Mouse (Mus musculus) adipocyte (in vitro differentiated cells): Measurements from ENCODE around the gene Oas1f.
"Not testable (repeated sequence)": the region's sequence is repeated elsewhere in the genome, so short reads cannot be mapped to it uniquely, and the experiment has no call there.

ENCODE experiments used
- DNase-seq: peaks from one replicate; pipeline ENCODE4 v3.0.0-alpha.2; 2016; ENCODE audit warnings: low spot score

Gene Oas1f

DNA sequence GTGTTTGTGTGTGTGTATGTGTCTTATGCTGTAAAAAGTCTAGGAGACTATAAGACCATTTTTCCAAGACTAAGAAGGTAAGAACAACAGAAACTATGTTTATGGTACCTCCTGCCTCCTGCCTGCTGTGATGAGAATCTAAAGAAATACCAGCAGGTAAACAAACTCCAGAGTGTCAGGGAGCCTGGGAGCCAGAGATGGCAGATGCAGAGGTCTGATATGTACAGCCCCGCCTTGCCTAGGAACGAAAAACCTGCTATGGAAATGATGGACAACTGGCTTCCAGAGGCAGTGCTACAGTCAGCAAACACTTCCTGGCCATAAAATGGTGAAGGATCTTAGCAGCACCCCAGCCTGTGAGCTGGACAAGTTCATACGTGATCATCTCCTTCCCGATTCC lies at the start of gene Oas1f:
Gene Oas1f, plus strand, starts transcription at position 301 of the 400 bp plus-strand sequence.
- DNase-seq, result no peak

DNA sequence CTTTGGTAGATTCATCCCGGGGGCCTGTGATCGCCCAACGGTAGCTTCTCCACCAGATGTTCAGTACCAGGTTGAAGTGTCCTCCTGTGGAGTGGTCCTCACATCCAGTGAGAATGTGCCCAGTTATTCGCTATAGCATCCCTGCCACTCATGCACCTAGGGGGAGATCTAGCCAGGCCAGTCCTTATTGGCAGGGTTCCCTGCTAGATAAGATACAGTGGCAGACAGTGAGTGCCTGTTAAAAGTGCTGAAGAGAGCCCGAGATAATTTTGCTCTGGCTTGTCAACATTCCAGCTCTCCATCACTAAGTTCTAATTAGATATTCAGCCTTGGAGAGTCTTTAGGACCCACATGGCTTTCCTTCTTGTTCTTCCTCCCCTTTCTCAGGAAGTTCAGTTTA lies 49.0 kb upstream of the Oas1f start:
- not testable (repeated sequence) for DNase-seq

DNA sequence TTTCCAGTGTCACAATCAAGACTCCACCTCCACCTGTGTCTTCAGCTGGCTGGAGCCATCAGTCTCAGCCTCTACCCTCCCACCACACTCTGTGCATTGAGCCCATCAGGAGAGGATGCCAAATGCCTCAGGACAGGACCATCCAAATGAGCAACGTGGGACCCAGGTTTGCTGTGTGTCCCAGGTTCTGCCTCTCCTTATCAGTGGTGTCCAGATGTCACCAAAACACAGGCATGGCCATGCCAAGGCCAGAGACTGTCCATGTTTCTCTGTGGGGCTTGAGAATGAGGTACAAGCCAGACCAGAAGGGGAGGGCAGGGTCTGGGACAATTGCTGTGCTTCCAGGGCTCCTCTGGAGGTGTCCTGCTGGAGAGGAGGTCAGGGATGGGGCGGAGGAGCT lies 48.2 kb upstream of the Oas1f start:
- DNase-seq, result not testable (repeated sequence)

DNA sequence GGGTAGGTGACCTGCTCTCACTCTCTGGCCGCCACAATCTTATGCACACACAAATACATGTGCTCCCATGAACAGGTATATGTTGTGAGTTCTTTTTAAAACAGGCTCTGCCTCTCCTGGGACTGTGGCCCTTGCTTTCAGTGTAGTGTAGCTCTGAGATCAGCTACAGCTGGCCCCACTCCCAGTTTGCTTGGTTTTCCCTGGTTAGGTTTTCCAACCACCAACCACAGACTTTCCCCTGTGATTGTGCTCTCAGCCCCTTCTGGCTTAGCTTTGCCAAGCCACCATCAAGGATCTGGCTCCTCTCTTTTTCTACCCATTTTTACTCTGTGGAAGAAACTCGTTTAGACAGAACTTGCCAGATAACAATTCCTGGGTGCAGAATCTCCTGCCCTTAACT lies 43.6 kb upstream of the Oas1f start:
- DNase-seq, result no peak

DNA sequence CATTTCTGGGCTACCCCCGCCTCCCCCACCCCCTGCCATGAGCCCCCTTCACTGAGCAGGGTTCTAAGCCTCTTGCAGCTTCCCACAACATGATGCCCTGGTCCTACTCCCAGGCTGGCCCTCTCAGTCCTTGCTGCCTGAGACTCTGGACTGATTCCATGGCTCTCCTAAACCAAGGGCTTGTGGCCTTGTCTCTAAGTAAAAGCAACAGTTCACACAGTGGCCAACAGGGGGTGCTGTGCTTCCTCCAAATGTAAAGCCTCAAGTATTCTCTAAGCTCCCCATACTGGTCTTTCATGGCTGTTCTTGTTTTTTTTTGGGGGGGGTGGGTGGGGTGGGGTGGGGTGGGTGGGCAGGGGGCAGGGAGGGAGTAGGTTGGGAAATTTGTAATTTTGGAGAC lies 40.7 kb upstream of the Oas1f start:
- DNase-seq, result peak; percentile 87

DNA sequence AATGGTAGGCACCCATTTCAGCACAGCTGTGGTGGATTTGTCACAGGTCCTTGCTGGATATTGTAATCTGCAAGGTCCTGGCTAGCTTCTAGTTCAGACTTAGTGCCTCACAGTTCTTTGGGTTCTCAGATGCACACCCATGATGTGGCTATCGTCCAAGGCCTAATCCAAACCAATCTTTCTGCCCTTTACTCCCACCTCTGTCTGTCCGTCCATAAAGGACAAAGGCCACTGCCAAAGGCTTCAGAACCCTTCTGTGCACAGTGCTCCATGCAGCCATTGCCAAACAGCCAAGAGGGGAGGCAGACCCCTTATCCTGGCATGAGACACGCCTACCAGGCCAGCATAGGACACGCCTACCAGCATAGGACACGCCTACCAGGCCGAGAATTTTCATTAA lies 38.0 kb upstream of the Oas1f start:
- peak; percentile 23 for DNase-seq

DNA sequence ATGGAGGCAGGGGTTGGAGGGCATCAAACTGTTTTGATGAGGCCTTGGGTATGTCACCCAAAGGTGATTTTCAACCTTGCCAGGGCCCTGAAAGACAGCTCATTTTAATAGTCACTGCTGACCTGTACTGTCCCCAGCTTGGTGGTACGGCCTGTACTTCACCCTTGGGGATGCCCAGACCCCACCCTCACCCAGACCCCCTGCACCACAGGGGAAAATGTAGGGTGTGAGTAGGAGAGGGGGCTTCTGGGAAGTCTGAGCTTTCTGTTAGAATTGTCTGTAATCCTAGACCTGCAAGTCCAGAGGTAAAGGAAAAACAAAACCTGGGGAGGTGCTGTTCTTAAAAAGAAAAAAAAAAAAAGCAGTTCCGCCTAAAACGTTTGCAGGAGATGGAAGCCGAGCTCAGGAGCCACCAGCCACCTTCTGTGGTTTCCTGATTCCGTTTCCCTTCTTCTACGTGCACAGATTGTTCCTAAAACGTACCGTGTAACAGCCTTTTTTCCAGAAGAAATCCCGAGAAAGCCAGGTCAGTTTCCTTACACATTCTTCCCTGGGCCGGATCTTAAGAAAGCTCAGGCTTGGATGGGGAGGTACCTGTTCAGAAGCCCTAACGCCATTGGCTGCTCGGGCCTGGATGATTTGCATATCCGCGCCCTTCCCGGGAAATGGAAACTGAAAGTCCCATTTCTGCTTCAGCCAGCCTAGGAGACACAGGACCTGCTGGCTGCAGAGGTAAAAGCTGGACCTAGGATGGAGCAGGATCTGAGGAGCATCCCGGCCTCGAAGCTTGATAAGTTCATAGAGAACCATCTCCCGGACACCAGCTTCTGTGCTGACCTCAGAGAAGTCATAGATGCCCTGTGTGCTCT lies 35.0 kb upstream of the Oas1f start, which contains the start of gene Oas1c:
Gene Oas1c, minus strand, starts transcription at position 564 of the 869 bp plus-strand sequence.
- peak; percentile 95 for DNase-seq

DNA sequence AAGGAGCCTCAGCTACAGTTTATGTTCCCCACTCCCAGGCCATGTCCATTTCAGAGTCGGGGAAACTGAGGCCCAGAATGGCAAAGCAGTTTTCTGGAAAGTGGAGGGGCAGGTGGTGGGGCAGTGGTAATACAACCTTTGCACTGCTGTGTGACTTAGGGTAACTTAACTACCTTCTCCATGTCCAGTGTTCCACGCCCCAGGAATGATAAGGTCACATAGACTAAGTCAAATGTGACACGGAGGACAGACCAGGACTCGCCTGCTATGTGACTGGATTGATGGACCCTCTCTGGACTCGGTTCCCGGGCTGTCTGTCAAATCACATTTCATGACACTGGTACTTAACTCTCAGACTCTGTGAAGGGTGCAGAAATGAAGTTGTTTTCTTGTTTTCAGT lies 34.1 kb upstream of the Oas1f start:
- DNase-seq, result no peak

DNA sequence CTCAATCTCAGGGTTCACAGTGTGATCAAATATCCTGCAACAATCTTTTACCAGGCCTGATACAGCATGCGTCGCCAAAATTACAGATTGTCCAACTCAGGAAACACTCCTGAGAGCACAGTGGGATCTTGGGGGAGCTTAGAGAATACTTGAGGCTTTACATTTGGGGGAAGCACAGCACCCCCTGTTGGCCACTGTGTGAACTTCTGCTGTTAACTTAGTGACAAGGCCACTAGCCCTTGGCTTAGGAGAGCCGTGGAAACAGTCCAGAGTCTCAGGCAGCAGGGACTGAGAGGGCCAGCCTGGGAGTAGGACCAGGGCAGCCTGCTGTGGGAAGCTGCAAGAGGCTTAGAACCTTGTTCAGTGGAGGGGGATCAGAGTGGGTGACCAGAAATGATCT lies 31.2 kb upstream of the Oas1f start:
- peak; percentile 26 for DNase-seq

DNA sequence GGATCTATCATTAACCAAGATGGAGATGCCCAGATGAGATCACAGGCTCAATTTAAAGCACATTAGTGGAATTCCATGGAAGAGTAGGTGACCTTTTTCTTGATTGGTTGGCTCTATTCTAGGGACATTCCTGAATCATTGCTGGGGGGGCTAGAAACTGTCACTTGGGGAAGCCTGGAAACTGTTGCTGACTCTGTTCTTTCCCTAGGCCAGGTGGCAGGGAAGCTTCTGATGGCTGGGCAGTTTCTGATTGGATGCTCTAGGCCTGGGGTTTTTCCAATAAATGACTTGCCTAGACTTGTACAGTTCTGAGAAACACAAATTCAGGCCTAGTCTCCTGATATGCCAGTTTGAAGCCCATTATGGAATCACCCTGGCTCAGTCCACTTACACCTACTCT lies 28.2 kb upstream of the Oas1f start:
- no peak for DNase-seq

DNA sequence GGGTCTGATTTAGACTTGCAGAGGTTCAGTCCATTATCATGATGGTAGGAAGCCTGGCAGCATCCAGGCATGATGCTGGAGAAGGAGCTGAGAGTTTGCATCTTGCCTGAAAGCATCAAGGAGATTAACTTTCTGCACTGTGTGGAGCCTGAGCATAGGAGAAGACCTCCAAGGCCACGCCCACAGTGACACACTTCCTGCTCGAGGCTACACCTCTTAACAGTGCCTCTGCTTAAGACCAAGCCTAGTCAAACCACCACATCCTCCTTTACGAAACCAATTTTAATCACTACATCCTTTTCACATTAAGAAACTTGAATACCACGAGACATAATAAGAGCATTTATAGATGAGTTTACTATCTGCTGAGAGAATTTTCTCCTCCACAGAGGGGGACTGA lies 16.1 kb upstream of the Oas1f start:
- DNase-seq, result no peak

DNA sequence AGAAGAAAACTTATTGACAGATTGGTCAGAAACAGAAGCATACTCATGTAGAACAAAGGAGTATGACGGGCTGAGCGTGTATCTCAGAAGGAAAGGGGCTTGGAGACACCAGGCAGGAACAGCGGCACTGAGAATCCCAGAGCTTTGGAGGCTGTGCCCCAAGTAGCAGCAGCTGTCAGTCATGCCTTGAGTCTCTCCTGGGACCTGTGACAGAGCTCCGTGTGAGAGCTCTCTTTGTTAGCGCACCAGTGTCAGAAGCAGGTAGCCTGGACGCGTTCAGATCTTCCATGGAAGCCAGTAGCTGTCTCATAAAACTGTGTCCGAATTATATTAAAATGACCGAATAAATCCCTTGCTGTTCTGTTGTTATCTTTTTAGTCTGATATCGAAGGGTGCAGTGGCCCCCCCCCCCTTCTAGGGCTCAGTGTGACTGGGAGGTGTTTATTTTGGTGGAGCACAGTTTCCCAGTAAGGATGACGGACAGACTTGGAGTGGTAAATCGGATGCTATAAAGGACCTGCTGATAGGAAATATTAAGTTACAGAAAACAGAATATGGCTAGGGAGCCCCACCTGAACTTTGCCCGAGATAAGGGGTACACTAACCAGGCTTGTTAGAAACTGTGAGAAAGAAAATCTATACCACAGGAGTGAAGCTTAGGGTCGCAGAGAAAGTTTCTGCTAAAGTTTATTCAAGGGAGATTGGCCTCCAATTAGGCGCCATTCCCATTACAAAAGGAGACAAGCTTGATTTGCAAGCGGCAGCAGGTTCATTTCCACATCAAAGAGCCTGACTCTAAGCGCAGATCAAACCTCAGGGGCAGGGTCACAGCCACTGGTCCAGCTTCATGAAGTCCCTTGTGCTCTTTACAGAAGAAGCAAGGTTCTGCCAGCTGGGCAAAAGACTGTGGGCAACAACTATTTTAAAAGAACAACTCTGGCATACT lies 13.6 kb upstream of the Oas1f start:
- DNase-seq, result peak; percentile 22

DNA sequence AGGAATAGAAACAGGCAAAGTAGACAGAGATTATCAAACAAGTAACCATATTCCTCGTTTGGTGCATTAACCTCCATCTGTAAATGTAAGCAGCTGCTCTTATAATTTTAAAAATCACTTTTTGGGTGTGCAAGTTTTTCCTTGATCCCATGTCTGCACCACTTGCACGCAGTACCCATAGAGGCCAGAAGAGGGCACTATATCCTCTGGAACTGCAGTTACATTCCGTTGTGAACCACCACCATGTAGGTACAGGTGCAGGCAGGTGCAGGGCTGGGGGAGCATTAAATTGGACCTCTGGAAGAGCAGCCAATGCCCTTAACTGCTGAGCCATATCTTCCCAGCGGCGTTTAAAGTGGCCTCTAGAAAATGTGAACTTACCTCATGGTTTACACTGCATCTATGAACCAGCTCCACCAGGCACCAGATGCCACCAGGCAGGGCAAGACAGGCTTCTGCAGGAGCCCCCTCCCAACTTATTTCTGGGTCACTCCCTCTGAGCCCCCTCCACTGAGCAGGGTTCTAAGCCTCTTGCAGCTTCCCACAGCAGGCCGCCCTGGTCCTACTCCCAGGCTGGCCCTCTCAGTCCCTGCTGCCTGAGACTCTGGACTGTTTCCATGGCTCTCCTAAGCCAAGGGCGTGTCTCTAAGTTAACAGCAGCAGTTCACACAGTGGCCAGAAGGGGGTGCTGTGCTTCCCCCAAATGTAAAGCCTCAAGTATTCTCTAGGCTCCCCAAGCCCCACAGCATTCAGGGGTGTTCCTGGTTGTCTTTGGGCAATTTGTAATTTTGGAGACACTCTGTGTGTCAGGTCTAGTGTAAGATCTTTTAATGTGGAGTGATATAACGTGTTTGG lies 10.2 kb upstream of the Oas1f start:
- DNase-seq, result peak; percentile 89

DNA sequence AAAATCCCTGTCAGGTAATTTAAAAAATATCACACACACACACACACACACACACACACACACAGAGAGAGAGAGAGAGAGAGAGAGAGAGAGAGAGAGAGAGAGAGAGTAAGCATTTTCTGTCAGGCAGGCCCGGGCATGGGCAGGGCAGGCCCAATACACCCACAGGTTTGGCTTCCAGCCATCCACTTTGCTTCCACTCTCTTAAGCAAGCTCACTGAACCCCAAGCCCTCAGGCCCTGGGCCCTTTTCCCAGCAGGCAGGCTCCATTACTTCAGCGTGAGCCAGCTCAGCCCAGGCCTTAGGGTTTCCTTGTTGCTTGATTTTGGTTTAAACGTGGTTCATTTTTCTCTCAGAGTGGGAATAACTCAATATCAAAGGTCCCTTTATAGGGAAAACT lies 2.5 kb upstream of the Oas1f start:
- DNase-seq, result peak; percentile 100

DNA sequence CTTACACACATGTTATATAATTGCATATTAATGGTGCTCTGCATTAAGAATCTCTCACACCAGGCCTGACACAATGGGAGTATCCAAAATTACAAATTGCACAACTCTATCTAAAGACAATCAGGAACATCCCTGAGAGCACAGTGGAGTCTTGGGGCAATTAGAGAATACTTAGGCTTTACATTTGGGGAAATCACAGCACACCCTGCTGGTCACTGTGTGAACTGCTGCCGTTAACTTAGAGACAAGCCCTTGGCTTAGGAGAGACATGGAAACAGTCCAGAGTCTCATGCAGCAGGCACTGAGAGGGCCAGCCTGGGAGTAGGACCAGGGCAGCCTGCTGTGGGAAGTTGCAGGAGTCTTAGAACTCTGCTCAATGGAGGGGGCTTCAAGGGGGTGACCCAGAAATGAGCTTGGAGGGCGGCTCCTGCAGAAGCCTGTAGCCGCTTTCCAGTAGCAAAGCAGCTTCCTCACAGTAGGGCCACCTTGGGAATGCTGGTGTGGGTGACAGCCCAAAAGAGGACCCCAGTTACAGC lies 2.5 kb downstream of the Oas1f start:
- peak; percentile 95 for DNase-seq

DNA sequence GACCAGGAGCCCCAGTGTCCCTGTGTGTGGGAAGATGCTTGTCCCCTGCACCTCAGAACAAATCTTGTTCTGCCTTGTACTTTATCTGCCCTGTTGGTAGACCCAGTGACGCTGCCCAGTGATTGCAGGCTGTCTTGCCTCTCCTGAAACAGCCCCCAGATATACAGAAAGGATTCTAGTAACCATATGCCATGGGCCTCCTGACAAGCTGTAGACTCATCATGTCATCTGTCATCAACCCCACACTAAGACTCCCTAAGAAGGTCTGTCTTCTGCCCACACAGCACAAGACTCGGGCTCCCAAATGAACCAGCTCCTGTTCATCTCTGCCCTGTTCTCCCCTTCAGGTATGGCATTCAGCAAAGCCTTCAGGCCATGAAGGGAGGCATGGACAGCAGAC lies 12.1 kb downstream of the Oas1f start:
- no peak for DNase-seq

DNA sequence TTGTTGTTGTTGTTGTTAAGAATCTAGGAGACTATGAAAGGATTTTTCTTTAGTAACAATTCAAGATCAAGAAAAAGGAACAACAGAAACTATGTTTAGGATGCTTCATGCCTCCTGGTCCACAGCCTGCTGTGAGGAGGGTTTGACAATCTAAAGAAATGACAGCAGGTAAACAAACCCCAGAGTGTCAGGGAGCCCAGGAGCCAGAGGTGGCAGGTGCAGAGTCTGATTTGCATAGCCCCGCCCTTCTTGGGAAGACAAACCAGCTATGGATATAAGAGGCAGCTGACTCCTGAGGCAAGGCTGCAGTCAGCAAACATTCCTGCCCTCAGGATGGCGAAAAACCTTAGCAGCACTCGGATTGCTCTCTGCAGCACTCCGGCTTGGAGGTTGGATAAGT lies 14.0 kb downstream of the Oas1f start, which contains the start of gene Oas1h:
Gene Oas1h, plus strand, starts transcription at position 301 of the 400 bp plus-strand sequence.
- no peak for DNase-seq

DNA sequence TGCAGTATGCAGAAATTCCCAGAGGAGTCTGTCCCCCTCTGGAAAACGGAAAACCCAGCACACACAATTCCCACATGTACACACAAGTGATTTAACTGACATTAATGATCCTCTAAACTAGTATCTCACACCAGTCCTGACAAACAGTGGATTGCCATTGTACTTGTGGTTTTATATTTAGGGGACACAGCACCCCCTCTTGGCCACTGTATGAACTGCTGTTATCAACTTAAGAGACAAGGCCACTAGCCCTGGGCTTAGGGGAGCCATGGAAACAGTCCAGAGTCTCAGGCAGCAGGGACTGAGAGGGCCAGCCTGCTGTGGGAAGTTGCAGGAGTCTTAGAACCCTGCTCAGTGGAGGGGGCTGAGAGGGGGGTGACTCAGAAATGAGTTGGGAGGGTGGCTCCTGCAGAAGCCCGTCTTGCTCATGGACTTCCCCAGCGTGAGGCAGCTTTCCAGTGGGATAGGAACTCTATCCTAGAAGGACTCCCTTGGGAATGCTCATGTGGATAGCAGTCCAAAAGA lies 18.2 kb downstream of the Oas1f start:
- peak; percentile 78 for DNase-seq

DNA sequence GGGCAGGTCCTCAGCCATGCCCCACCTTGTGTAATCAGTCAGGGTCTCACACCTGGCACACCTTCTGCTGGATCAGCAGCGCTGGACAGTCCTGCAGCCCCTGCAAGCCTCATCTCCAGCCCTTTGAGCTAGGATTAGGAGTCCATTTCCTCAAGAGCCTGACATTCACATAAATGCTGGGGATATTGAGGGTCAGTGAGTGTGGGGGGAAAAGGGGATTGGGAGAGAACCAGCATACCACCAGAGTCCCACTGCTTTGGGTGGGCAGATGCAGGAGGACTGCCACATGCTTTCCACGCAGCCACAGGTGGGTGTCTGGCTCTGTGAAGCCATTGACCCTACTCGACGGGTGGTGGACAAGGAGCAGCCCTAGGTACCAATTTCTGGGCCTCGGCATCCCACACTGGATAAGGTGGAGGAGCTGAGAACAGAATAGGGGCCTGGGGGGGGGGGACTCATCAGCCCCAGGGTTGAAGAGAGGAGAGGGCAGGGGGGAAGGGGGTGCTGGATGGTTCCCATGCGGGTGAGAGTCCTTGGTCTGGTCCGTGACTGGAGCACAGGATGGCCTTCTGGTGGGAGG lies 22.4 kb downstream of the Oas1f start:
- no peak for DNase-seq

DNA sequence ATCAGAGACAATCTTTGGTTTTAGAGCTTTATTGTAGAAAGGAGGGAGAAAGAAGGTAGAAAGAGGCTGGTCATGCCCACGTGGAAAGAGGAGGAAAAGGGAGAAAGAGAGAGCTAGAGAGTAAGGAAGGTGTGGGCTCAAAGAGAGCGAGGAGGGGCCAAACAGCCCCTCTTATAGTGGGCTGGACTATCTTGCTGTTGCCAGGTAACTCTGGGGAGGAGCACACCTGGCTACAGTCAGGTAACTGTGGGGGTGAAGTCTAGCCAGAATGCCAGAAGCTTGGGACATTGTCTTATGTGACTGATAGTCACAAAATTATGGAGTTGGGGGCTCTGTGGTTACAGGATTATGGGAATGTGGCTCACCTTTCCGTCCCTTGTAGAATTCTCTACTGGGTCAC lies 22.9 kb downstream of the Oas1f start:
- DNase-seq, result no peak

DNA sequence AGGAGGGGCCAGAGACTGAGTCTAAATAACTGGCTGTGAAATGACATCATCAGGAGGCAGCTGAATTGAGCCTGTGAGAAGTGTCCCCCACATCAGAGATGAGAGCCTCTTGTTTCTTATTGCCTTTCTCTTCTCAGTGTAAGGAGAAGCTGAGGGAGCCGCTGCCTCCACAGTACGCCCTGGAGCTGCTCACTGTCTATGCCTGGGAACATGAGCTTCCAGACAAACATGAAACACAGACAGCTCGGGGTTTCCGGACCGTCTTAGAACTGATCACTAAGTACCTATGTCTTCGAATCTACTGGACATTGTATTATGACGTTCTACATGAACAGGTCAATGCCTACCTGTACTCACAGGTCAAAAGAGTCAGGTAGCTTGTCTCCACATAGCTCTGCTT lies 23.6 kb downstream of the Oas1f start:
- DNase-seq, result no peak
